Mouse (Mus musculus): ENCODE measurements around the gene Cd8a. TPM values are rescaled to one million over a fixed set of nuclear protein-coding genes. Genes with fewer than 3 reads are reported as not detected.

Gene Cd8a
- polyA plus RNA-seq, 1 experiment from 2014 or later: 0.10 TPM

DNA sequence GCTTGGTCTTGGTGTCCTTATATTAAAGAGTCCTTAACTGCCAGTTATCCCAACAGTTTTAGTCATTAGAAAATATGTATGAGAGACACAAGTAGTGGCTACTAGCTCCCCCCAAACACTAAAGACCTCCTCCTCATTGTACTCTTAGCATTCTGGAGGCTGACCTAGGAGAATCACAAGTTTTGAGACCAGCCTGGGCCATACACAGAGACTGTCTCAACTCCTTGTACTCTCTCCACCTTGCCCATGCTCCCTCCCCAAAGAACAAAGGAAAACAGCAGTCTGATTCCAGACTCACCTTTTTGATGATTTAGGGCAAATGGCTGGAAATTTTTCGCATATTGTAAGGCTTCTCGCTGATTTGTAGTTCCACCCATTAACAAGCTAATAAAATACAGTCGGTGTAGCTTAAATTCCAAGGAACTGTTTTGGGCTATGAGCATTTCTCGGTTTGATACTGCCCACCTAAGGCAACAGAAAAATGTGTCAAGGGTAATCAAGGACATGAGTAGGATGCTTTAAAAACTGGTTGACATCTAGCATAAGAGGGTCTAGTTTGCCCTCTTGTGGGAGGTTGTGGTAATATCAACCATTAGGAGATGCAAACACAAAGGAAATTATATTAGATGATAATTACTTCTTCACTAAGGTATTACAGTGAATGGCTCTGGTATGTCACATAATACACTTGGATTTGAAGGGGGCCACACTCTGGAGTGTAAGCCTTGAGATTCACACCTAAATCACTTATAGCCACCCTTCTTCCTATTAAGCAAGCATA is 25.8 kb downstream of the Cd8a start:
- no peak overlapping the region for H3K9ac ChIP-seq (replicated peaks; ENCODE audit: low read depth)
- H3K4me1 ChIP-seq (ENCODE audit: insufficient read depth, low read depth, low read length): no peaks in the 10 kb centered on the region
- WGBS: 79% methylated on average over 4 of the region's 4 CpGs
- TF ChIP-seq EP300 (IDR thresholded peaks at IDR 0.05) (no peak), CTCF (IDR thresholded peaks at IDR 0.05) (peak; percentile 77)
- peaks cover 5% of the 10 kb centered on the region; the same call in 1 of the 2 replicates for H3K36me3 ChIP-seq (ENCODE audit: insufficient read depth, low read length)
- H3K9me3 ChIP-seq (ENCODE audit: low read length): no peaks in the 10 kb centered on the region
- H3K4me3 ChIP-seq (ENCODE audit: low read depth, low read length): no peak overlapping the region
- H3K27me3 ChIP-seq (replicated peaks; ENCODE audit: insufficient read depth, low read length): no peaks in the 10 kb centered on the region
- no peak overlapping the region for H3K4me2 ChIP-seq (replicated peaks; ENCODE audit: low read depth, low read length)
- ATAC-seq (no peak), DNase-seq (ENCODE audit: low spot score) (peak; percentile 50)
- H3K27ac ChIP-seq (ENCODE audit: low read length): no peak overlapping the region

GRCm38 (mm10) chr6:71414624-71415023 is 41.4 kb downstream of the Cd8a start:
- TF ChIP-seq EP300 (IDR thresholded peaks at IDR 0.05): no peak
- TF ChIP-seq CTCF (IDR thresholded peaks at IDR 0.05): no peak
- ATAC-seq: no peak
- H3K27ac ChIP-seq (ENCODE audit: low read length): no peak overlapping the region
- H3K4me3 ChIP-seq (ENCODE audit: low read depth, low read length): no peak overlapping the region
- DNase-seq (ENCODE audit: low spot score): no peak
- H3K27me3 ChIP-seq (replicated peaks; ENCODE audit: insufficient read depth, low read length): no peaks in the 10 kb centered on the region
- H3K4me2 ChIP-seq (replicated peaks; ENCODE audit: low read depth, low read length): no peak overlapping the region
- no peak overlapping the region for H3K9ac ChIP-seq (replicated peaks; ENCODE audit: low read depth)
- H3K4me1 ChIP-seq (ENCODE audit: insufficient read depth, low read depth, low read length): 0 out of 2 replicates have a peak, but pooled peaks cover 5% of the 10 kb centered on the region
- peaks cover 4% of the 10 kb centered on the region; the same call in 1 of the 2 replicates for H3K36me3 ChIP-seq (ENCODE audit: insufficient read depth, low read length)
- WGBS: 56% methylated on average over 4 of the region's 4 CpGs
- no peaks in the 10 kb centered on the region for H3K9me3 ChIP-seq (ENCODE audit: low read length)

DNA sequence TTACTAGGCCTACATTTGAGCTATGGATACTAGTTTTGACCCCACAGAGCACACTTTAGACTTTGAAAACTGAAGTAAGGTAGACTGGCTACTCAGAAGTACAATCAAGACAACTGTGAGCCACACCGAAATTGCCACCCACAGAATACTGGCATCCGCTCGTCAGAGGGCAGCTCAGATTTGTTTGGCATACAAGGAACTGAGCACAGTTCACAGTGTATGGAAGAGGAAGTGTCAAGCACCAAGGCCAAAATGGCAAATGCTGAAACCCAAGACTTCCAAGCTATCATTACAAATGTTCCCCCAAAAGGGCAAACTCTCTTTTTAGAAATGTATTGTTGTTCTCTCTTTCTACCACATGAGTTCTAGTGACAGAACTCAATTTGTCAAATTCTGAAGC is 42.2 kb downstream of the Cd8a start:
- ATAC-seq (no peak), DNase-seq (ENCODE audit: low spot score) (no peak)
- Histone ChIP-seq H3K9me3 (ENCODE audit: low read length) (no peaks in the 10 kb centered on the region), H3K4me2 (replicated peaks; ENCODE audit: low read depth, low read length) (no peak overlapping the region), H3K27ac (ENCODE audit: low read length) (no peak overlapping the region), H3K27me3 (replicated peaks; ENCODE audit: insufficient read depth, low read length) (no peaks in the 10 kb centered on the region), H3K36me3 (ENCODE audit: insufficient read depth, low read length) (peaks cover 4% of the 10 kb centered on the region; the same call in 1 of the 2 replicates), H3K4me1 (ENCODE audit: insufficient read depth, low read depth, low read length) (0 out of 2 replicates have a peak, but pooled peaks cover 5% of the 10 kb centered on the region), H3K4me3 (ENCODE audit: low read depth, low read length) (no peak overlapping the region), H3K9ac (replicated peaks; ENCODE audit: low read depth) (no peak overlapping the region)
- TF ChIP-seq CTCF (IDR thresholded peaks at IDR 0.05) (no peak), EP300 (IDR thresholded peaks at IDR 0.05) (no peak)
- 70% methylated on average over 3 of the region's 3 CpGs for WGBS

- peak; percentile 65 for DNase-seq (ENCODE audit: low spot score)
These were observed 45.6 kb downstream of the Cd8a start for GRCm38 (mm10) chr6:71418874-71419273.

DNA sequence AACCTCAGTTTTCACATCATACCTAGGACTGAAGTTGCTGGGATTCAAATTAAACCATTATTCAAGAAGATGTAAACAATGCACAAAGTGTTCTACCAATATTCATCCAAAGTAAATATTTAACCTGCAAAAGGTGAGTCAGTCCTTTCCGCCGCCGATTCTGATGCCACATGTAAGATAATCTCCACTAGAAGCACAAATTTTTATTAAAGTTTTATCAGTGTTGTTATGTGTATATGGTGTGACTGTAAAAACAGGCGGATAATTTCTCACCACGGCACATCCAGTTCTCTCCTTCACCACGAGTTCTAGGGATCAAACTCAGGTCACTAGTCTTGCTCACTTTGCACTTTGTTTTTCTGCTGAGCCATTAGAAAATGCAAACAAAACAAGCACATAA is 47.6 kb downstream of the Cd8a start:
- Histone ChIP-seq H3K9ac (replicated peaks; ENCODE audit: low read depth) (no peak overlapping the region), H3K4me1 (ENCODE audit: insufficient read depth, low read depth, low read length) (no peaks in the 10 kb centered on the region), H3K27ac (ENCODE audit: low read length) (no peak overlapping the region), H3K4me3 (ENCODE audit: low read depth, low read length) (no peak overlapping the region), H3K36me3 (ENCODE audit: insufficient read depth, low read length) (no peaks in the 10 kb centered on the region), H3K9me3 (ENCODE audit: low read length) (no peaks in the 10 kb centered on the region), H3K27me3 (replicated peaks; ENCODE audit: insufficient read depth, low read length) (no peaks in the 10 kb centered on the region), H3K4me2 (replicated peaks; ENCODE audit: low read depth, low read length) (no peak overlapping the region)
- DNase-seq (ENCODE audit: low spot score) (no peak), ATAC-seq (no peak)
- 70% methylated on average over 6 of the region's 6 CpGs for WGBS
- TF ChIP-seq EP300 (IDR thresholded peaks at IDR 0.05) (no peak), CTCF (IDR thresholded peaks at IDR 0.05) (no peak)

More at GRCm38 (mm10) chr6:71418874-71419273, 45.6 kb downstream of the Cd8a start:
- peak; percentile 50; the same call in 1 of the 2 replicates for ATAC-seq
- Histone ChIP-seq H3K9ac (replicated peaks; ENCODE audit: low read depth) (no peak overlapping the region), H3K4me3 (ENCODE audit: low read depth, low read length) (no peak overlapping the region), H3K27ac (ENCODE audit: low read length) (no peak overlapping the region), H3K9me3 (ENCODE audit: low read length) (no peaks in the 10 kb centered on the region), H3K4me2 (replicated peaks; ENCODE audit: low read depth, low read length) (no peak overlapping the region), H3K36me3 (ENCODE audit: insufficient read depth, low read length) (no peaks in the 10 kb centered on the region), H3K27me3 (replicated peaks; ENCODE audit: insufficient read depth, low read length) (no peaks in the 10 kb centered on the region), H3K4me1 (ENCODE audit: insufficient read depth, low read depth, low read length) (0 out of 2 replicates have a peak, but pooled peaks cover 5% of the 10 kb centered on the region)
- 65% methylated on average over 3 of the region's 3 CpGs for WGBS
- TF ChIP-seq EP300 (IDR thresholded peaks at IDR 0.05) (no peak), CTCF (IDR thresholded peaks at IDR 0.05) (no peak)

GRCm38 (mm10) chr6:71422162-71422561 is 48.9 kb downstream of the Cd8a start:
- TF ChIP-seq CTCF (IDR thresholded peaks at IDR 0.05) (no peak), EP300 (IDR thresholded peaks at IDR 0.05) (no peak)
- Histone ChIP-seq H3K27me3 (replicated peaks; ENCODE audit: insufficient read depth, low read length) (no peaks in the 10 kb centered on the region), H3K36me3 (ENCODE audit: insufficient read depth, low read length) (no peaks in the 10 kb centered on the region), H3K4me3 (ENCODE audit: low read depth, low read length) (no peak overlapping the region), H3K9ac (replicated peaks; ENCODE audit: low read depth) (no peak overlapping the region), H3K4me2 (replicated peaks; ENCODE audit: low read depth, low read length) (no peak overlapping the region), H3K27ac (ENCODE audit: low read length) (no peak overlapping the region), H3K9me3 (ENCODE audit: low read length) (no peaks in the 10 kb centered on the region), H3K4me1 (ENCODE audit: insufficient read depth, low read depth, low read length) (no peaks in the 10 kb centered on the region)
- 61% methylated on average over 3 of the region's 3 CpGs for WGBS
- DNase-seq (ENCODE audit: low spot score): peak; percentile 27
- ATAC-seq: peak; percentile 37; the same call in 1 of the 2 replicates

Data from lung, postnatal 0 days (tissue).